ENCODE assay signal across 7 mouse cellular contexts in the genomic region with DNA sequence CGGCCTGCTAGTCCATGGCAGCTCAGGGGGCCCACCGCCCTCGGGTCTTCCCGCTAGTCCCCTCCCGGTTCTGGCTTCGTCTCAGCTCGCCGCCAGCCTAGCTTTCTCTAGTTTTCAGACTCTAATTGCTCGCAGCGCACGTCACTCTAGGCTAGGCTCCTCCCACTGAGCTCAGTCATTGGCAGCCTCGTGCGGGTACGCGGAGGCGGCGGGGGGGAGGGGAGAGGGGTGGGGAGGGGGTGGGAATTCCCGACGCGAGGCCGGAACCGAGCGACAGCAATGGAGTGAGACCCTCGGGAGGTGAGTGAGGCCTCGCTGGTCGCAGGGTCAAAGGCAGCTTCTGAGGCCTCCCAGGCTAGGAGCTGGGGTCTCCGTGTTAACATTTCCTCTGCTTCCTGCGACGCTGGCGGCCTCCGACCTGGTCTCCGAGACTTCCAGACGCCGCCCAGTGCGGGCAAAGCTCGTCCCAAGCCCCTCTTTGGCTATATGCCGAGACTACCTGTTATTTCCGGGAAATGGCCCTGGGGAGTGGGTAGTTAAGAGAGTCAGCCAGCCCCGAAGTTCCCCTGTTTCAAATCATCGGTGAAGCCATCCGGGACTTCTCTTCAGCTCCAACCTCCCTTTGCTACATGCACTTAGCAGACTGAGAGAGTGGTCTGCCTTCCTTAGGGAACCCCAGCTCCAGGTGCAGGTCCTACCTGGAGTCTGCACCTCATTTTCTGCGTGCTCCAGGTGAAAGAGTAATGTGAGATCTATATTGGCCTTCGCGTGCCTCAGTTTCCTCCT. TPM values are rescaled to one million over a fixed set of nuclear protein-coding genes. Genes with fewer than 3 reads are reported as not detected.
DNase-seq lines count a peak whose midpoint lies in the region; ATAC-seq lines count a peak whose summit lies in the region.

A gene (plus strand): TSS at position 213 of the 786 bp plus-strand sequence.

- intact Hi-C loops in left cerebral cortex, postnatal 14 days (cut with DNase I), result no loop called here

- H3K4me2 ChIP-seq in intestine, embryonic 14.5 days (ENCODE audit: low read length), result peak within 1 kb of the TSS; percentile 93

- peaks cover 13% of the 10 kb centered on the region for H3K4me1 ChIP-seq in intestine, embryonic 14.5 days (replicated peaks; ENCODE audit: control insufficient read depth, insufficient read depth, low read length)

- H3K4me3 ChIP-seq in intestine, embryonic 14.5 days (ENCODE audit: low read depth, low read length), result peak within 1 kb of the TSS; percentile 79

- peak within 1 kb of the TSS; percentile 95 for H3K27ac ChIP-seq in intestine, embryonic 14.5 days (ENCODE audit: low read depth)

- peak within 1 kb of the TSS; percentile 81 for H3K9ac ChIP-seq in intestine, embryonic 14.5 days (ENCODE audit: low read length)

- no peaks in the 10 kb centered on the region for H3K9me3 ChIP-seq in intestine, embryonic 14.5 days (ENCODE audit: control insufficient read depth, low read length)

- under 1% methylated on average over 44 of the region's 44 CpGs for WGBS in intestine, embryonic 14.5 days

- DNase-seq in adrenal gland, adult (ENCODE audit: inconsistent age in 2 of 2, low spot score in 1 of 2), result peak; percentile 95 to 98
- DNase-seq in embryo, embryonic 10.5 days (ENCODE audit: low spot score), result peak; percentile 99
- DNase-seq in gastrocnemius, postnatal 25 days, result peak; percentile 94
- DNase-seq in intestine, embryonic 14.5 days (ENCODE audit: low spot score), result peak; percentile 93
- DNase-seq in left cerebral cortex, postnatal 14 days (ENCODE audit: low spot score in 2 of 2), result peak; percentile 93 to 95
- DNase-seq in mesoderm, embryonic 11.5 days (ENCODE audit: low read depth, low spot score), result peak; percentile 97
- DNase-seq in right cerebral cortex, postnatal 4 days, result peak; percentile 89

- peak; percentile 90 for ATAC-seq in intestine, embryonic 14.5 days (replicated peaks; ENCODE audit: low FRiP score, low TSS enrichment, low read depth)

- peaks cover 19% of the 10 kb centered on the region for H3K36me3 ChIP-seq in intestine, embryonic 14.5 days (ENCODE audit: control insufficient read depth, insufficient read depth, low read length)

- H3K27me3 ChIP-seq in intestine, embryonic 14.5 days (replicated peaks; ENCODE audit: control insufficient read depth, insufficient read depth, low read length), result no peaks in the 10 kb centered on the region

RNA-seq across cellular contexts. Expression of the gene that starts here (rescaled TPM):
- 10 to 100 TPM; 49.6 to 54.7 TPM for total RNA-seq in gastrocnemius, postnatal 25 days (2021)
- polyA plus RNA-seq in intestine, embryonic 14.5 days (2014; fragmentation: Nextera tagmentation; extraction: Ambion mirVana), result 101 and 104 TPM in 2 replicates
- 10 to 100 TPM; 50.5 to 51.9 TPM for total RNA-seq in left cerebral cortex, postnatal 14 days (2021)

Comparison
In these comparisons a context has a peak if more than half of its experiments do, and no peak if none do; other contexts are left out.
1. Peak in every context shown above with its lines: DNase-seq, ATAC-seq, H3K4me3 ChIP-seq and H3K27ac ChIP-seq.